Mouse (Mus musculus): ENCODE results near the gene Agap3. TPM values are rescaled to one million over a fixed set of nuclear protein-coding genes. Genes with fewer than 3 reads are reported as not detected.
A peak's percentile ranks its signal among the peaks of the same experiment; 100 is the strongest.

Gene Agap3
- 64.6 and 80.9 TPM in 2 replicates for polyA plus RNA-seq (2015; fragmentation: Nextera tagmentation; extraction: Ambion mirVana)

DNA sequence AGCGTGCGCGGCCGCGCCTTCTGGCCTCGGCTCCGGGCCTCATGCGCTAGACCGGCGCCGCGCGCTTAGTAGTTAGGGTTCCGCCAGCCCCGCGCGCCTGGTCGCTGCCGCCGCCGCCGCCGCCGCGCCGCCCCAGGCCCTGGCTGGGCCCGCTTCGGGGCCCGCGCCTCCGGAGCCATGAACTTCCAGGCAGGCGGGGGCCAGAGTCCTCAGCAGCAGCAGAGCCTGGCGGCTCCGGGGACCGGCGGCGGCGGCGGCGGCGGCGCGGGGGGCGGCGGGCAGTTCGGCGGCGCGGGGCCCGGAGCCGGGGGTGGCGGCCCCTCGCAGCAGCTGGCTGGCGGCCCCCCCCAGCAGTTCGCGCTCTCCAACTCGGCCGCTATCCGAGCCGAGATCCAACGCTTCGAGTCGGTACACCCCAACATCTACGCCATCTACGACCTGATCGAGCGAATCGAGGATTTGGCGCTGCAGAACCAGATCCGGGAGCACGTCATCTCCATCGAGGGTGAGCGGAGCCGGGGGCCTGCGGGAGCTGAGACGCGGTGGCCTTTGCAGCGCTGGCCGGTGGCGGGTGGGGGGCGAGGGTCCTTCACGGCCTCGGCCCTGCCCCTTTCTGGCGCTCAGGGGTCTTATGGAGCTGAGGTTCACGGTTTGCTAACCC lies at the start of gene Agap3:
TSS of gene Agap3 (plus strand) at position 148 of the 661 bp plus-strand sequence.
- Histone ChIP-seq H3K4me1 (replicated peaks) (peaks cover 58% of the 10 kb centered on the region), H3K9ac (peak within 1 kb of the TSS; percentile 99), H3K36me3 (peaks cover 2% of the 10 kb centered on the region; the same call in 1 of the 2 replicates), H3K4me2 (peak within 1 kb of the TSS; percentile 86), H3K27me3 (no peaks in the 10 kb centered on the region), H3K9me3 (no peaks in the 10 kb centered on the region), H3K27ac (replicated peaks) (peak within 1 kb of the TSS; percentile 97), H3K4me3 (peak within 1 kb of the TSS; percentile 96)
- ATAC-seq (ENCODE audit: low read depth) = peak; percentile 57
- WGBS = under 1% methylated on average over 60 of the region's 85 CpGs

DNA sequence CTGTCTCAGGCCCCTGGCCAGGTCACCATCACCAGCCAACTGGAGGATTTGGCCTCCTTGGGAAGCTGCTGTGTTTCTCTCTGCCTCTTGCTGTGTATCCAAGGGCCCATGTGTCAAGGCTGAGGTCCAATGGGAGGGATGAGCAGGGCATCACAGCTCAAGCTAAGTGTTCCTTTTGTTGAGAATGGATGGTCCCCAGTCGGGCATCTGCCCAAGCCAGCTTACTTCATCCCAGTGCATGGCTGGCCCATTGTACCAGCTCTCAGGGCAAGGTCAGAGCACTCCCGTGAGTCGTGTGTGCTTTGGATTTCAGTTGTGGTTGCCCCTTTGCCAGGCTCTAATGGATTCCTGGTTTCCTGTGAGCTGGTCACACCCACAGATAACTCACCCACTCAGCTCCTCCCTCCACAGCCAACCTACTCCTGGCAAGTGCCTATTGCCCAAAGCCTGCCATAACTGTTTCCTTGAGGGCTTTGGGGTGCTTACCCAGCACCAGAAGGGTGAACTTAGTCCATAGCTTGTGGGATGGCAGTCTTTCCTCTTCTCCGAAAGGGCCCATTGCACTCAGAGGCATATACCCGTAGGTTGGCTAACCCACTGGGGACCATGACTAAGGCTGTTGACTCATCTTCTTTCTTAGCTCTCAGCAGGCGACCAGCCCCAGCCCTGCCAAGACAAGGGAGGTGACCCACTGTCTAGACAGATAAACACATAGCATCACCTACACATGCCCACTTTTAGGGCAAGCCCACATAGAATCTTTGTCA lies 47.2 kb upstream of the Agap3 start:
- Histone ChIP-seq H3K9me3 (no peaks in the 10 kb centered on the region), H3K36me3 (peaks cover 85% of the 10 kb centered on the region), H3K27me3 (no peaks in the 10 kb centered on the region), H3K4me2 (no peak overlapping the region), H3K9ac (no peak overlapping the region), H3K27ac (replicated peaks) (no peak overlapping the region), H3K4me3 (no peak overlapping the region), H3K4me1 (replicated peaks) (peaks cover 7% of the 10 kb centered on the region; the same call in 1 of the 2 replicates)
- WGBS = 78% methylated on average over 6 of the region's 6 CpGs
- ATAC-seq (ENCODE audit: low read depth) = no peak

DNA sequence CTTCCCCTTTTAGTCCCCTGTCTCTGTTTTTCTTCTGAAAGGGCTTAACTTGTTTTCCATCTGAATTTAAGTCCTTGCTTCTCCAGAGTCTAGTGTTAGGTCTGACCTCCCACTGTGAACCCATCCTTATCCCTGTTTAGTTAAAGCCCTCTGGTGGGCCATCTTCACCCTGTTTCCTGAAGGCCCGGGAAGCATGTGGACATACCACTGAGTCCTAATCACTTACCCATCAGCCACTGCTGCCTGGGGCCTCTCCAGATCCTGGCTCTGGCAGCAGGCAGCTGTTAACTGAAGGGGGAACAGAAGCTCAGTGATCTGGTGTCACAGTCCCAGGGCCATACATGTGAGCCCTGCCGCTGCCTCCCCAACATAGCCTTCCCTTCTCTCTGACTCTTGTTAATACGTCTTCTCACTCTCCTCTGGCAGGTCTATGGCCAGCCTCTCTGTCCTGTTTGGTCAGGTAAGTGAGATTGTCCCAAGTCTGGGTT lies 46.5 kb upstream of the Agap3 start:
- Histone ChIP-seq H3K9me3 (no peaks in the 10 kb centered on the region), H3K4me3 (no peak overlapping the region), H3K36me3 (peaks cover 79% of the 10 kb centered on the region), H3K4me2 (no peak overlapping the region), H3K4me1 (replicated peaks) (peaks cover 7% of the 10 kb centered on the region; the same call in 1 of the 2 replicates), H3K27ac (replicated peaks) (no peak overlapping the region), H3K27me3 (no peaks in the 10 kb centered on the region), H3K9ac (no peak overlapping the region)
- no peak for ATAC-seq (ENCODE audit: low read depth)
- WGBS = 66% methylated on average over 3 of the region's 3 CpGs

DNA sequence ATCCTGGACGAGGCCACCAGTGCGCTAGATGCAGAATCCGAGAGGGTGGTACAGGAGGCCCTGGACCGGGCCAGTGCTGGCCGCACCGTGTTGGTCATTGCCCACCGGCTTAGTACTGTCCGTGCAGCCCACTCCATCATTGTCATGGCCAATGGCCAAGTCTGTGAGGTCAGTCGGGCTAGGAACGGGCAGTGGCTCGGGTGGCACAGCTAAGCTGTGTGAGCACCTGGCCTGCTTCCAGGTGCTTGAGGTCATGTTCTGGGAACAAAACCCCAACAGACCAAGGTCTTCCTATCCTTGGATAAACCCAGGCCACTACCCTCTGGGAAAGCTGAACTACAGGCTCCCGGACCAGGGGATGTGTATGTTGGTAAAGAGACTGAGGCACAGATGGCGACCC lies 43.3 kb upstream of the Agap3 start:
- Histone ChIP-seq H3K27ac (replicated peaks) (no peak overlapping the region), H3K4me3 (no peak overlapping the region), H3K9ac (no peak overlapping the region), H3K9me3 (no peaks in the 10 kb centered on the region), H3K27me3 (no peaks in the 10 kb centered on the region), H3K4me1 (replicated peaks) (peaks cover 9% of the 10 kb centered on the region; the same call in 1 of the 2 replicates), H3K36me3 (peaks cover 48% of the 10 kb centered on the region), H3K4me2 (no peak overlapping the region)
- WGBS = 93% methylated on average over 13 of the region's 13 CpGs
- ATAC-seq (ENCODE audit: low read depth) = no peak

DNA sequence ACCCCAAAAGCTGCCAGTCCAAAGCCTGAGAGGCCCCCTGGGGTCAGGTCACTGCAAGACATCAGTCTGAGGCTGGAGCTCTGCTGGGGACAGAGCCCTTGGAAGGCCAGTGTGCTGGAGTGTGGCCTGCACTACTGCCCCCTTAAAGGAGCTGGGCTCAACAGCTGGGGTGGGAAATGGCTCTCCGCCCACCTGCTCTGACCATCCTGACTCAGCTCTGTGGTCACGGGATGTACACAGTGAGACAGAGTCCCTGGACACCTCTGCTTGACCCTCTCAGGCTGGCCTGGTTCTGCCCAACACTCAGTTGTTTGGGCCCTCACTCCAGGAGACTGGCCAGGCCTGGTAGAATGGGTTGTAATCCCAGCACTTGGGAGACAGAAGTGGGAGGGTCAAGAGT lies 42.5 kb upstream of the Agap3 start:
- Histone ChIP-seq H3K4me2 (no peak overlapping the region), H3K4me3 (no peak overlapping the region), H3K27ac (replicated peaks) (no peak overlapping the region), H3K4me1 (replicated peaks) (peaks cover 9% of the 10 kb centered on the region; the same call in 1 of the 2 replicates), H3K9ac (no peak overlapping the region), H3K36me3 (peaks cover 41% of the 10 kb centered on the region), H3K9me3 (no peaks in the 10 kb centered on the region), H3K27me3 (no peaks in the 10 kb centered on the region)
- no peak for ATAC-seq (ENCODE audit: low read depth)
- WGBS = 78% methylated on average over 2 of the region's 2 CpGs

DNA sequence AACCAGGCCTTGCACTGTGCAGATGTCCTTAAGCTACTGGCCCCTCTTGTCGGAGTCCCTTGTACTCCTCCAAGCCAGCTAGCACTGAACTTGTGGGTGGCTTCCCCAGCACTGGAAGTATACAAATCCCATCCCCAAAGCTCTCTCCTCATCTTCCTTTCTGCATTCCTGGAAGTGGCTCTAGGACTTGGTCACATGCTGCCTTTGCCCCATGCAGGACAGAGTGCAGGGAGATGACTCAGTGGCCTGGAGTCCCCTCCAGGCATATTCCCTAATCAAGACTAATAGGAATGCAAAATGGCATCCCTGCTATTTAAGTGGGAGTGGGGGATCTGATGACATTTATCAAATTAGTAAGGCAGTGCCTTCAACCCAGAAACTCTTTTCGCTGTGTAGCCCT lies 39.9 kb upstream of the Agap3 start:
- no peak overlapping the region for H3K4me2 ChIP-seq
- ATAC-seq (ENCODE audit: low read depth) = no peak
- H3K4me1 ChIP-seq (replicated peaks) = peaks cover 21% of the 10 kb centered on the region
- no peak overlapping the region for H3K4me3 ChIP-seq
- 95% methylated on average over 2 of the region's 2 CpGs for WGBS
- H3K9ac ChIP-seq = no peak overlapping the region
- no peaks in the 10 kb centered on the region for H3K27me3 ChIP-seq
- H3K27ac ChIP-seq (replicated peaks) = no peak overlapping the region
- peaks cover 20% of the 10 kb centered on the region for H3K36me3 ChIP-seq
- H3K9me3 ChIP-seq = no peaks in the 10 kb centered on the region

DNA sequence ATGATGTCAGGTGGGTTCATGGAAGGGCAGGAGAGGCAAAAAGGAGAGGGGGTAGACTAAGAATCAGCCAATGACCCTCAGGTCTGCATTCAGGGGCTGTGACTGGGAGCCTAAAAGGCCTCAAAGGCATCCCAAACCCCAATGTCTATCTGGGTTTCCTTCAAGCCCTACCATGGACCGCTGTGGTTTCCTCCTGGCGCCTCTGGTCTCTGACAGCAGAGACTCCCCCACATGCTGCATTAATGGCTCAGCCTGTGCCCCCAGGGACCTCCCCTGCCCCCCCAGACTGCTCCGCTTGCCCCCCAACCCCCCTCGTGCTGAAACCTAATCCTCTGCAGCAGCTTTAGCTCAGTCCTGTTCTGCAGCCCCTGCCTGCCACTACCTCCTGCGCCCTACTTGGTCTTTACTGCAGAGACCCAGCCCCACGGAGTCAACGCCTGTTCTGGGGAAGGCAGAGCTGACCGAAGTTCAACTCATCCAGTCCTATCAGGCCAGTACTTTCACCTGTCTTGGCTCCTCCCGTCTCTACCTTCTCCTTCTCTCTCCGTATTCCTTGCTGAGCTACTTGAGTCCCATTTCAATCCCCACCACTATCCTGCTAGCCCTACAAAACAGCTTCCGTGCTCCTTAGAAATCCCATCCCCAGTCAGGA lies 38.8 kb upstream of the Agap3 start, which contains the start of gene Asic3:
TSS of gene Asic3 (plus strand) at position 351 of the 652 bp plus-strand sequence.
- Histone ChIP-seq H3K36me3 (peaks cover 15% of the 10 kb centered on the region), H3K4me1 (replicated peaks) (peaks cover 21% of the 10 kb centered on the region), H3K27me3 (no peaks in the 10 kb centered on the region), H3K27ac (replicated peaks) (0 out of 2 replicates have a peak within 1 kb of the TSS, but pooled peaks have one; percentile 42), H3K4me3 (no peak within 1 kb of the TSS), H3K9ac (no peak within 1 kb of the TSS), H3K4me2 (no peak within 1 kb of the TSS), H3K9me3 (no peaks in the 10 kb centered on the region)
- WGBS = 56% methylated on average over 11 of the region's 11 CpGs
- ATAC-seq (ENCODE audit: low read depth) = no peak

DNA sequence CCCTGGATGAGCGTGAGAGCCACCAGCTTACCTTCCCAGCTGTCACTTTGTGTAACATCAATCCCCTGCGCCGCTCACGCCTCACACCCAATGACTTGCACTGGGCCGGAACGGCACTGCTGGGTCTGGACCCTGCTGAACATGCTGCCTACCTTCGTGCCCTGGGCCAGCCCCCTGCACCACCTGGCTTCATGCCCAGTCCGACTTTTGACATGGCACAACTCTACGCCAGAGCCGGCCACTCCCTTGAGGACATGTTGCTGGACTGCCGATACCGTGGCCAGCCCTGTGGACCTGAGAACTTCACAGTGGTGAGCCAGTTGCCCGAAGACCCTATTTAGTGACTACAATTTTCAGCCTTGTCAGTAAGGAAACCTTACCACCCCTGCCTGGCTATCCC lies 38.0 kb upstream of the Agap3 start:
- Histone ChIP-seq H3K9ac (no peak overlapping the region), H3K27me3 (no peaks in the 10 kb centered on the region), H3K4me1 (replicated peaks) (peaks cover 21% of the 10 kb centered on the region), H3K4me2 (no peak overlapping the region), H3K9me3 (no peaks in the 10 kb centered on the region), H3K27ac (replicated peaks) (no peak overlapping the region), H3K36me3 (peaks cover 16% of the 10 kb centered on the region), H3K4me3 (no peak overlapping the region)
- no peak for ATAC-seq (ENCODE audit: low read depth)
- WGBS = 83% methylated on average over 13 of the region's 13 CpGs

DNA sequence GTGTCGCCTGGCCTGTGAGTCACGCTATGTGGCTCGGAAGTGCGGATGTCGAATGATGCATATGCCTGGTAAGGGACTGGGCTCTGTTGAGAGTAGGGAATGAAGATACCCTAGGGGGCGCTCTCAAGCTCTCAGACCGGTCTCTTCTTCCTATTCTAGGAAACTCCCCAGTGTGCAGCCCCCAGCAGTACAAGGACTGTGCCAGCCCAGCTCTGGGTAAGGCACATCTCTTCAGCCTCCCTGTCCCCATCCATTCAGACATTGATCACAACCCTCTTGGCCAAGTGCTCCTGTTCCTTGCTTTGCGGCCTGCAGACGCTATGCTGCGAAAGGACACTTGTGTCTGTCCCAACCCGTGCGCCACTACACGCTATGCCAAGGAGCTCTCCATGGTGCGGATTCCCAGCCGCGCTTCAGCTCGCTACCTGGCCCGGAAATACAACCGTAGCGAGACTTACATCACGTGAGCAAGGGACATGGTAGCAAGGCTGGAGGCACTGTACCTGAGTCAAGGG lies 35.7 kb upstream of the Agap3 start:
- 4% methylated on average over 21 of the region's 21 CpGs for WGBS
- Histone ChIP-seq H3K4me2 (peak overlapping the region; percentile 26), H3K9me3 (no peaks in the 10 kb centered on the region), H3K36me3 (peaks cover 36% of the 10 kb centered on the region), H3K4me3 (no peak overlapping the region), H3K4me1 (replicated peaks) (peaks cover 21% of the 10 kb centered on the region), H3K27me3 (no peaks in the 10 kb centered on the region), H3K9ac (0 out of 2 replicates have a peak overlapping the region, but pooled peaks have one; percentile 34), H3K27ac (replicated peaks) (no peak overlapping the region)
- ATAC-seq (ENCODE audit: low read depth) = peak; percentile 74

DNA sequence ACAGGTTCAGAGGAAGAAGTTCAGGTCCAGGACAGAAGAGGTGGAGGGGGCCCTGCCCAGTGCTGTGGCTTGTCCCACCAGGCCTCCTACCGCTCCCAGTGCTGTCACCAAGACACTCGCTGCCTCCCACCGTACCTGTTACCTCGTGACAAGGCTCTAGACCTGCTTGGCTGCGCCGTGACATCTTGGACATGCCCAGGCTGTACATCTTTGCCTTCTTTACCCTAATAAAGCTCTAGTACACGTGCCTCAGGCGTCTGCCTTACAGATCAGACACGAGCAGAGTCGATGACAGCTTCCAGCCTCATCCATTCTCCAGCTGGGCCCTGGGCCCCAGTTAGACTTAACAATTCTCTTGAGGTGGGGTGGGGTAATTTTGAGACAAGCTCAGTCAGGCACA lies 34.4 kb upstream of the Agap3 start:
- H3K4me1 ChIP-seq (replicated peaks) = peaks cover 32% of the 10 kb centered on the region
- H3K9me3 ChIP-seq = no peaks in the 10 kb centered on the region
- no peak overlapping the region for H3K4me2 ChIP-seq
- peaks cover 37% of the 10 kb centered on the region for H3K36me3 ChIP-seq
- H3K27me3 ChIP-seq = no peaks in the 10 kb centered on the region
- WGBS = 91% methylated on average over 10 of the region's 10 CpGs
- H3K4me3 ChIP-seq = no peak overlapping the region
- ATAC-seq (ENCODE audit: low read depth) = no peak
- no peak overlapping the region for H3K9ac ChIP-seq
- H3K27ac ChIP-seq (replicated peaks) = no peak overlapping the region

DNA sequence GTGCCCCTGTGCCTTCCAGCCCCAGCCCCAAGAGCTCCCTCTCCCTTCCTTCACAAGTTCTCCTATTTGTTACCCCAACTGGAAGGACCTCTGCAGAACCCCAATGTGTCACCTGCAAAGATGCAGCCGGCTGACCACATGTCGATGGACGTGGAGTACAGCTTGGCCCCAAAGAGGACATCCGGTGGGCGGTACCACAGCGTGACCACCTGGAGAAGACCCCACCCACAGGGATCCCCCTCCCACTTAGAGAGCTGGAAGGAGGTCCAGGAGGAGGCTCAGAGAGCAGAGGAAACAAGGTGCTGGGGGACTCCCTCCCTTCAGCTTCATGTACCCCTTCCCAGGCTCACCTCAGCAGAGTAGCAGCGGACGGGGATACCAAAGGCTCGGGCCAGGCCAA lies 31.6 kb upstream of the Agap3 start:
- H3K36me3 ChIP-seq = peaks cover 37% of the 10 kb centered on the region
- no peak overlapping the region for H3K27ac ChIP-seq (replicated peaks)
- no peak overlapping the region for H3K4me3 ChIP-seq
- 89% methylated on average over 9 of the region's 9 CpGs for WGBS
- H3K9me3 ChIP-seq = no peaks in the 10 kb centered on the region
- peaks cover 42% of the 10 kb centered on the region for H3K4me1 ChIP-seq (replicated peaks)
- no peak for ATAC-seq (ENCODE audit: low read depth)
- H3K9ac ChIP-seq = no peak overlapping the region
- no peaks in the 10 kb centered on the region for H3K27me3 ChIP-seq
- no peak overlapping the region for H3K4me2 ChIP-seq

Data from neural tube, embryonic 13.5 days (tissue).